Mouse (Mus musculus) ovary, postnatal 14 days (tissue): ENCODE data around the gene Trim14.
A peak's percentile ranks its signal among the peaks of the same experiment; 100 is the strongest.

Experiments used
- DNase-seq: peaks from one replicate; pipeline ENCODE4 v3.0.0; 2022; ENCODE audit warnings: low spot score

The Trim14 gene

GRCm38 (mm10) chr4:46526798-46527557, 9.0 kb downstream of the Trim14 start:
- no peak for DNase-seq

GRCm38 (mm10) chr4:46526226-46526625, 9.7 kb downstream of the Trim14 start:
- no peak for DNase-seq

GRCm38 (mm10) chr4:46523324-46523723, 12.6 kb downstream of the Trim14 start:
- no peak for DNase-seq

- DNase-seq: no peak
Measured at GRCm38 (mm10) chr4:46521457-46521856, 14.5 kb downstream of the Trim14 start.

- no peak for DNase-seq
Measured at GRCm38 (mm10) chr4:46520491-46520890, 15.4 kb downstream of the Trim14 start.

GRCm38 (mm10) chr4:46507736-46508460, 28.0 kb downstream of the Trim14 start:
- peak; percentile 79 for DNase-seq

GRCm38 (mm10) chr4:46506801-46507610, 28.9 kb downstream of the Trim14 start:
- peak; percentile 89 for DNase-seq

- DNase-seq: no peak
Measured at GRCm38 (mm10) chr4:46505361-46506057, 30.4 kb downstream of the Trim14 start.

GRCm38 (mm10) chr4:46503881-46504280, 32.1 kb downstream of the Trim14 start:
- DNase-seq: no peak

GRCm38 (mm10) chr4:46502606-46503502, 33.1 kb downstream of the Trim14 start:
- DNase-seq: no peak

- no peak for DNase-seq
Measured at GRCm38 (mm10) chr4:46498976-46499375, 37.0 kb downstream of the Trim14 start.

GRCm38 (mm10) chr4:46498511-46498910, 37.4 kb downstream of the Trim14 start:
- DNase-seq: no peak

- DNase-seq: peak; percentile 80
Measured at GRCm38 (mm10) chr4:46497286-46497892, 38.6 kb downstream of the Trim14 start.

- DNase-seq: no peak
Measured at GRCm38 (mm10) chr4:46495543-46495942, 40.4 kb downstream of the Trim14 start.

GRCm38 (mm10) chr4:46493071-46493470, 42.9 kb downstream of the Trim14 start:
- no peak for DNase-seq

- DNase-seq: peak; percentile 86
Measured at GRCm38 (mm10) chr4:46489028-46489925, 46.7 kb downstream of the Trim14 start, which contains the start of gene Nans. Gene Nans (plus strand): TSS chr4:46489248.

- no peak for DNase-seq
Measured at GRCm38 (mm10) chr4:46487348-46487747, 48.6 kb downstream of the Trim14 start.

GRCm38 (mm10) chr4:46485696-46486417, 50.1 kb downstream of the Trim14 start:
- DNase-seq: peak; percentile 29

- DNase-seq: no peak
Measured at GRCm38 (mm10) chr4:46479081-46479480, 56.9 kb downstream of the Trim14 start.
